Mouse (Mus musculus) embryonic facial prominence, embryonic 14.5 days (tissue): ENCODE results near the gene Ranbp2. TPM values are rescaled to one million over a fixed set of nuclear protein-coding genes. Genes with fewer than 3 reads are reported as not detected.
A peak's percentile ranks its signal among the peaks of the same experiment; 100 is the strongest.

Source experiments
- ATAC-seq: fragments of 200-750 bp; cut with Nextera tagmentation; 2 replicates; pipeline ENCODE4 v1.8.0; 2017; ENCODE audit warnings: low read depth, moderate number of reproducible peaks, moderate TSS enrichment
- DNase-seq: peaks from one replicate; pipeline ENCODE4 v3.0.0-alpha.2; 2015; ENCODE audit warnings: low spot score
- H3K27ac ChIP-seq: fragments of 300-500 bp; sonication (generic); replicated peaks from 2 replicates; pipeline ENCODE4 v1.5.1; 2014; ENCODE audit warnings: low read depth, mild to moderate bottlenecking, low read length, moderate library complexity
- H3K27me3 ChIP-seq: fragments of 300-500 bp; sonication (generic); replicated peaks from 2 replicates; pipeline ENCODE4 v1.6.1; 2014; ENCODE audit warnings: low read length; ENCODE audit not compliant: control insufficient read depth, insufficient read depth
- H3K36me3 ChIP-seq: fragments of 300-500 bp; sonication (generic); 2 replicates; pipeline ENCODE4 v1.6.1; 2014; ENCODE audit warnings: low read length, mixed read lengths; ENCODE audit not compliant: control insufficient read depth, insufficient read depth
- H3K4me1 ChIP-seq: fragments of 300-500 bp; sonication (generic); 2 replicates; pipeline ENCODE4 v1.6.1; 2014; ENCODE audit warnings: antibody characterized with exemption, low read length; ENCODE audit not compliant: control insufficient read depth, insufficient read depth
- H3K4me2 ChIP-seq: fragments of 300-500 bp; sonication (generic); 2 replicates; pipeline ENCODE4 v1.6.1; 2014; ENCODE audit warnings: low read depth, mild to moderate bottlenecking, low read length, moderate library complexity, mixed read lengths
- H3K4me3 ChIP-seq: fragments of 300-500 bp; sonication (generic); 2 replicates; pipeline ENCODE4 v1.5.1; 2014; ENCODE audit warnings: low read depth, mild to moderate bottlenecking, low read length
- H3K9ac ChIP-seq: fragments of 300-500 bp; sonication (generic); 2 replicates; pipeline ENCODE4 v1.6.1; 2014; ENCODE audit warnings: low read depth, mild to moderate bottlenecking, low read length, moderate library complexity, mixed read lengths
- H3K9me3 ChIP-seq: fragments of 300-500 bp; sonication (generic); 2 replicates; pipeline ENCODE4 v1.6.1; 2016; ENCODE audit warnings: low read length; ENCODE audit not compliant: control insufficient read depth
- WGBS: fragments of 180-500 bp; shearing (Covaris S2); extraction: QIAGEN DNeasy Blood & Tissue Kit; methylation state at CpG from one replicate; pipeline ENCODE4 v1.1.7; 2014; 5-methylcytosine and 5-hydroxymethylcytosine counted together
- polyA plus RNA-seq: library from polyadenylated mRNA; unstranded; fragments of >200 nt; fragmentation: Nextera tagmentation; extraction: Ambion mirVana; gene quantifications from 2 replicates; pipeline ENCODE4 v1.2.1, GENCODE M21; 2014

The Ranbp2 gene
- polyA plus RNA-seq, 1 experiment from 2014 or later: 29.3 TPM

DNA sequence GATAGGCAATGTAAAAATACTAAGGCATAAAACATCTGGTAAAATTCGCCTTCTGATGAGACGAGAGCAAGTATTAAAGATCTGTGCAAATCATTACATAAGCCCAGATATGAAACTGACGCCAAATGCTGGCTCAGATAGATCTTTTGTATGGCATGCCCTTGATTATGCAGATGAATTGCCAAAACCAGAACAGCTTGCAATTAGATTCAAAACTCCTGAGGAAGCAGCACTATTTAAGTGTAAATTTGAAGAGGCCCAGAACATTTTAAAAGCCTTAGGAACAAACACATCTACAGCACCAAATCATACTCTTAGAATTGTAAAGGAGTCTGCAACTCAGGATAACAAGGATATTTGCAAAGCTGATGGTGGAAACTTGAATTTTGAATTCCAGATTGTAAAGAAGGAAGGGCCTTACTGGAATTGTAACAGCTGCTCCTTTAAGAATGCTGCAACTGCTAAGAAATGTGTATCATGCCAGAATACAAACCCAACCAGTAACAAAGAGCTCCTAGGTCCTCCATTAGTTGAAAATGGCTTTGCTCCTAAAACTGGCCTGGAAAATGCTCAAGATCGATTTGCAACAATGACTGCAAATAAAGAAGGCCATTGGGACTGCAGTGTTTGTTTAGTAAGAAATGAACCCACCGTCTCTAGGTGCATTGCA, 30.5 kb downstream of the Ranbp2 start:
- H3K27me3 ChIP-seq: no peaks in the 10 kb centered on the region
- H3K9ac ChIP-seq: no peak overlapping the region
- no peak overlapping the region for H3K4me2 ChIP-seq
- H3K4me1 ChIP-seq: no peaks in the 10 kb centered on the region
- H3K36me3 ChIP-seq: peaks cover 71% of the 10 kb centered on the region
- WGBS: 91% methylated on average over 5 of the region's 5 CpGs
- no peak overlapping the region for H3K27ac ChIP-seq
- DNase-seq (no peak), ATAC-seq (no peak)
- H3K4me3 ChIP-seq: no peak overlapping the region
- no peaks in the 10 kb centered on the region for H3K9me3 ChIP-seq

DNA sequence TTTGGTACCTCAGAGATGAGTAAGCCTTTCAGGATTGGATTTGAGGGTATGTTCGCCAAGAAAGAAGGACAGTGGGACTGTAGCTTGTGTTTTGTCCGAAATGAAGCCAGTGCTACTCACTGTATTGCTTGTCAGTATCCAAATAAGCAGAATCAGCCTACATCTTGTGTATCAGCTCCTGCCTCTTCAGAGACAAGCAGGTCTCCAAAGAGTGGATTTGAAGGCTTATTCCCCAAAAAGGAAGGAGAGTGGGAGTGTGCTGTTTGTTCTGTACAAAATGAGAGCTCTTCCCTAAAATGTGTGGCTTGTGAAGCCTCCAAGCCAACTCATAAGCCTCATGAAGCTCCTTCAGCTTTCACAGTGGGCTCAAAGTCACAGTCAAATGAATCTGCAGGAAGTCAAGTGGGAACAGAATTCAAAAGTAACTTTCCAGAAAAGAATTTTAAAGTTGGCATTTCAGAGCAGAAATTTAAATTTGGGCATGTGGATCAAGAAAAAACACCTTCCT, 31.4 kb downstream of the Ranbp2 start:
- H3K4me1 ChIP-seq: no peaks in the 10 kb centered on the region
- H3K36me3 ChIP-seq: peaks cover 72% of the 10 kb centered on the region
- H3K27me3 ChIP-seq: no peaks in the 10 kb centered on the region
- 92% methylated on average over 2 of the region's 2 CpGs for WGBS
- H3K9me3 ChIP-seq: no peaks in the 10 kb centered on the region
- H3K27ac ChIP-seq: no peak overlapping the region
- no peak overlapping the region for H3K9ac ChIP-seq
- ATAC-seq: no peak
- no peak for DNase-seq
- no peak overlapping the region for H3K4me3 ChIP-seq
- H3K4me2 ChIP-seq: no peak overlapping the region

DNA sequence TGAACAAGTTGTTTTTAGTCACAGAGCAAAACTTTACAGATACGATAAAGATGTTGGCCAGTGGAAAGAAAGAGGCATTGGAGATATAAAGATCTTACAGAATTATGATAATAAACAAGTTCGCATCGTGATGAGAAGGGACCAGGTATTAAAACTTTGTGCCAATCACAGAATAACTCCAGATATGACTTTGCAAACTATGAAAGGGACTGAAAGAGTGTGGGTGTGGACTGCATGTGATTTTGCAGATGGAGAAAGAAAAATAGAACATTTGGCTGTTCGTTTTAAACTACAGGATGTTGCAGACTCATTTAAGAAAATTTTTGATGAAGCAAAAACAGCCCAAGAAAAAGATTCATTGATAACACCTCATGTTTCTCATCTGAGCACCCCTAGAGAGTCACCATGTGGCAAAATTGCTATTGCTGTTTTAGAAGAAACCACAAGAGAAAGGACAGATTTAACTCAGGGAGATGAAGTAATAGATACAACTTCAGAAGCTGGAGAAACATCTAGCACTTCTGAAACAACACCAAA, 33.3 kb downstream of the Ranbp2 start:
- no peak overlapping the region for H3K9ac ChIP-seq
- ATAC-seq: no peak
- no peak overlapping the region for H3K4me2 ChIP-seq
- DNase-seq: no peak
- H3K9me3 ChIP-seq: no peaks in the 10 kb centered on the region
- WGBS: 94% methylated on average over 4 of the region's 4 CpGs
- no peak overlapping the region for H3K4me3 ChIP-seq
- H3K4me1 ChIP-seq: no peaks in the 10 kb centered on the region
- peaks cover 85% of the 10 kb centered on the region for H3K36me3 ChIP-seq
- H3K27ac ChIP-seq: no peak overlapping the region
- H3K27me3 ChIP-seq: no peaks in the 10 kb centered on the region

DNA sequence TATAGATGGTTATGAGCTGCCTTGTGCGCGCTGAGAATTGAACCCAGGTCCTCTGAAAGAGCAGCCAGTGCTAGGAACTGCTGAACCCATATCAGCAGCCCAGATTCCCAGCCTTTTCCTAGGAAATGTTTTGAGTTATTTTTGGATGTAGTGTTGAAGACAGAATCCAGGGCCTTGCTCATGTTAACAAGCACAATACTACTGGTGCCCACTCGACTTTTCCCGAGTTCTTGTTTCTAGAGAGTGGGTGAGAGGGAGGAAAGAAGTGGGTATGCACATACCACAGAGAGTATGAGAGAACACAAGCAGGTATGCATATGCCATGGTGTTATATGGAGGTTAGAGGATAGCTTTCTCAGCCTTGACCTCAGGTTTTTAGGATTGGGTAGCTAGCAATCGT, 44.3 kb downstream of the Ranbp2 start:
- DNase-seq (no peak), ATAC-seq (no peak)
- peaks cover 74% of the 10 kb centered on the region for H3K36me3 ChIP-seq
- no peaks in the 10 kb centered on the region for H3K9me3 ChIP-seq
- no peak overlapping the region for H3K9ac ChIP-seq
- no peak overlapping the region for H3K4me3 ChIP-seq
- no peak overlapping the region for H3K27ac ChIP-seq
- WGBS: 88% methylated on average over 5 of the region's 5 CpGs
- H3K27me3 ChIP-seq: no peaks in the 10 kb centered on the region
- no peaks in the 10 kb centered on the region for H3K4me1 ChIP-seq
- no peak overlapping the region for H3K4me2 ChIP-seq

DNA sequence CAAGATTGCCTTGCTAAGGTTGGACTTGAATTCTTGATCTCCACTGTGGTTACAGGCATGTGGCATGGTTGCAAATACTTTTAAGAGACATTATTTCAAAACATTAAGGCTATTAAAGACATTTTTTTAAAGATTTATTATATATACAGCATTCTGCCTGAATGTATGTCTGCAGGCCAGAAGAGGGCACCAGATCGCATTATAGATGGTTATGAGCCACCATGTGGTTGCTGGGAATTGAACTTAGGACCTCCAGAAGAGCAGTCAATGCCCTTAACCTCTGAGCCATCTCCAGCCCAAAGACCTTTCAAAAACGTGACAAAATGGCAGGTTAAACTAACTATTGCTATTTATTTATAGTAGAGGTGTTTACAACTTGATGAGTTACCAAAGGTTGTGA, 48.9 kb downstream of the Ranbp2 start:
- Histone ChIP-seq H3K36me3 (peaks cover 43% of the 10 kb centered on the region), H3K9ac (no peak overlapping the region), H3K27me3 (no peaks in the 10 kb centered on the region), H3K4me3 (no peak overlapping the region), H3K27ac (no peak overlapping the region), H3K4me1 (no peaks in the 10 kb centered on the region), H3K9me3 (no peaks in the 10 kb centered on the region), H3K4me2 (no peak overlapping the region)
- WGBS: 86% methylated on average over 2 of the region's 2 CpGs
- no peak for ATAC-seq
- no peak for DNase-seq

DNA sequence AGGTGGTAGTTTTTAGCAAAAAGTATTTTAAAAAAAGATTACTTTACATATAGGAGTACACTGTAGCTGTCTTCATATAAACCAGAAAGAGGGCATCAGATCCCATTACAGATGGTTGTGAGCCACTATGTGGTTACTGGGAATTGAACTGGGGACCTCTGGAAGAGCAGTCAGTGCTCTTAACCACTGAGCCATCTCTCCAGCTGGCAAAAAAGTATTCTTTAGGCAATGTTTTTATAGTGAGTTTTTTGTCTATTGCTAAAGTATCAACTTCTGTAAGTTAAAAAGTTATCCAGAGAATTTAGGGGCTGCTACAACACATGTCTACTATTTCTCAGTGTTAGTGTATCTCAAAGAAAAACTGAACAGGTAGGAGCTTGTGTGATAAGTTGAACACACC, 50.0 kb downstream of the Ranbp2 start:
- H3K4me3 ChIP-seq: peak overlapping the region; percentile 60
- H3K27me3 ChIP-seq: no peaks in the 10 kb centered on the region
- peak overlapping the region; percentile 67; the same call in 1 of the 2 replicates for H3K9ac ChIP-seq
- peaks cover 32% of the 10 kb centered on the region for H3K36me3 ChIP-seq
- DNase-seq (no peak), ATAC-seq (no peak)
- peak overlapping the region; percentile 89; the same call in 1 of the 2 replicates for H3K27ac ChIP-seq
- H3K4me2 ChIP-seq: peak overlapping the region; percentile 51
- no peaks in the 10 kb centered on the region for H3K9me3 ChIP-seq
- H3K4me1 ChIP-seq: no peaks in the 10 kb centered on the region

DNA sequence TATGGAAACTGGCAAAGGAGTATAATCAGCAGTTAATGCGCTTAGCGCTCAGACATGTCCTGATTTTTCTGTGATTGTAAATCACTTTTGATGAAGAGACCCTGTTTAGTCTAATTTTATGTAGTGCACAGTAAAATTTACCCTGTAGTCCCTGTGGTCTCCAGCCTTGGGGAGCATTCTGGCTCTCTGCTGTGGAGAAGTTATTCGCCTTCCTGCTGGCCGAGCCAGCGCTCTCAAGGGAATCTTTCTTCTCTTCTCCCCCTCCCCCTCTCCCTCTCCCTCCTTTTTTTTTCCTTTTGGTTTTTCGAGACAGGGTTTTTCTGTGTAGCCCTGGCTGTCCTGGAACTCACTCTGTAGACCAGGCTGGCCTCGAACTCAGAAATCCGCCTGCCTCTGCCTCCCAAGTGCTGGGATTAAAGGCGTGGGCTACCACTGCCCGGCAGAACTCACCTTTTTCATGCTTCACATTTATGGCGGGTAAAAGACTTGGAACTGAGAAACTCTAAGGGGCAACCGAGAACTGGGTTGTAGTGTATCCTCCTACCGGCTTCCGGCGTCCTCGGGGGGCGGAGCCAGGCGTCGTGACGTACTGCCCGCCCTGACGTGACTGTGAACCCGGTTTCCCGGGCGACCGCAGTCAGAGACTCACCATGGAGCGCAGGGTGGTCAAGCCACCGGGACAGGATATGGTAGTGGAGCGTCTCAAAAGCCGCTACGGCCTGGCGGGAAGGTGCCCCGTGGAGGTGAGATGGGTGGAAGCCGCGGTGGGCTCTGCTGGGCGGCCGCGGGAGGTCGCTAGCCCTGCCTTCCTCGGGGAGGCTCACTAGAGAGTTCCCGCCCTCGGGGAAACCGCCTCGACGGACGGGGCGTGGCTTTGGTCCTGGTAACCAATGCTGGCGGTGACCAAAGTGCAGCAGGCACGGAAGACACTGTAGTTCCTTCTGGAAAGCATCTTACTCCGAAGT, 50.9 kb downstream of the Ranbp2 start, which contains the start of gene Ccdc138:
Gene Ccdc138, plus strand, starts transcription at position 629 of the 965 bp plus-strand sequence.
- peak within 1 kb of the TSS; percentile 67 for H3K9ac ChIP-seq
- H3K9me3 ChIP-seq: no peaks in the 10 kb centered on the region
- DNase-seq (peak; percentile 95), ATAC-seq (peak; percentile 99)
- H3K4me3 ChIP-seq: peak within 1 kb of the TSS; percentile 60
- peaks cover 24% of the 10 kb centered on the region for H3K36me3 ChIP-seq
- H3K4me1 ChIP-seq: no peaks in the 10 kb centered on the region
- peak within 1 kb of the TSS; percentile 89 for H3K27ac ChIP-seq
- peak within 1 kb of the TSS; percentile 51 for H3K4me2 ChIP-seq
- 1% methylated on average over 47 of the region's 50 CpGs for WGBS
- no peaks in the 10 kb centered on the region for H3K27me3 ChIP-seq

DNA sequence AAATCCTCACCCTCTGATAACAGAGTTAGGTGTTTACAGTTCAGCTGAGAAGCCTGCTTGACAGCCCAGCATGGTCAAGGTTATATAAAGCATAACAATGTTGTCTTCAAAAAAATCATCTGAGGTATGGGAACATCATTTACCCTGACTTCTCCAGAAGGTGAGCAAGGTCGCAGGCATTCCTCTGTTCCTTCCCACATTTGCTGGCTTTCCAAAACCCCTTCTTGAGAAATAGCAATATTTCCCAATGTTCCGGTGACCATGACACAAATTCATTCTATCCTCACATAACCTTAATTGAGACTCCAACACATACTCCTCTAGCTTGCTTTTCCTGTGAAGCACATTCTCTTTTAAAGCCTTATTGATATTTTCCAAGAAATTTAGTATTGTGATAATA, 51.8 kb downstream of the Ranbp2 start:
- peak overlapping the region; percentile 89; the same call in 1 of the 2 replicates for H3K27ac ChIP-seq
- no peaks in the 10 kb centered on the region for H3K4me1 ChIP-seq
- peak overlapping the region; percentile 67 for H3K9ac ChIP-seq
- peak overlapping the region; percentile 51 for H3K4me2 ChIP-seq
- no peak for DNase-seq
- ATAC-seq: no peak
- peak overlapping the region; percentile 60 for H3K4me3 ChIP-seq
- WGBS: 50% methylated on average over 2 of the region's 2 CpGs
- no peaks in the 10 kb centered on the region for H3K27me3 ChIP-seq
- peaks cover 15% of the 10 kb centered on the region for H3K36me3 ChIP-seq
- no peaks in the 10 kb centered on the region for H3K9me3 ChIP-seq
